Mouse (Mus musculus): ENCODE measurements around the gene Mrpl34. TPM values are rescaled to one million over a fixed set of nuclear protein-coding genes. Genes with fewer than 3 reads are reported as not detected.

The Mrpl34 gene
- polyA plus RNA-seq, 2 experiments from 2014 or later: 65.1 to 82.9 TPM

GRCm38 (mm10) chr8:71469411-71469810, 4.7 kb downstream of the Mrpl34 start:
- ATAC-seq: no peak

- ATAC-seq: no peak
Observed at GRCm38 (mm10) chr8:71470146-71470912, 5.6 kb downstream of the Mrpl34 start.

- ATAC-seq: no peak
Observed at GRCm38 (mm10) chr8:71470913-71471255, 6.1 kb downstream of the Mrpl34 start.

GRCm38 (mm10) chr8:71471861-71472260, 7.1 kb downstream of the Mrpl34 start:
- no peak for ATAC-seq

GRCm38 (mm10) chr8:71472601-71473386, 8.0 kb downstream of the Mrpl34 start:
- no peak for ATAC-seq

GRCm38 (mm10) chr8:71474344-71474743, 9.6 kb downstream of the Mrpl34 start:
- ATAC-seq: no peak

- no peak for ATAC-seq
Observed at GRCm38 (mm10) chr8:71474785-71475701, 10.3 kb downstream of the Mrpl34 start.

- no peak for ATAC-seq
Observed at GRCm38 (mm10) chr8:71475702-71476075, 10.9 kb downstream of the Mrpl34 start.

GRCm38 (mm10) chr8:71476099-71476940, 11.6 kb downstream of the Mrpl34 start:
- ATAC-seq: peak; percentile 75

GRCm38 (mm10) chr8:71477196-71477845, 12.6 kb downstream of the Mrpl34 start:
- peak; percentile 38 for ATAC-seq

- no peak for ATAC-seq
Observed at GRCm38 (mm10) chr8:71478943-71479342, 14.2 kb downstream of the Mrpl34 start.

- no peak for ATAC-seq
Observed at GRCm38 (mm10) chr8:71483932-71484331, 19.2 kb downstream of the Mrpl34 start.

GRCm38 (mm10) chr8:71484736-71485135, 20.0 kb downstream of the Mrpl34 start:
- no peak for ATAC-seq

GRCm38 (mm10) chr8:71485142-71486135, 20.7 kb downstream of the Mrpl34 start, which contains the start of gene Ano8:
Gene Ano8, minus strand, starts transcription at chr8:71485963.
- peak; percentile 62 for ATAC-seq

GRCm38 (mm10) chr8:71486136-71486529, 21.4 kb downstream of the Mrpl34 start:
- no peak for ATAC-seq

- ATAC-seq: peak; percentile 44
Observed at GRCm38 (mm10) chr8:71487691-71488445, 23.1 kb downstream of the Mrpl34 start, which contains the start of gene Gtpbp3. Gene Gtpbp3, plus strand, starts transcription at chr8:71488103.

- peak; percentile 91 for ATAC-seq
Observed at GRCm38 (mm10) chr8:71488454-71488853, 23.7 kb downstream of the Mrpl34 start.

- ATAC-seq: peak; percentile 57
Observed at GRCm38 (mm10) chr8:71495039-71495438, 30.3 kb downstream of the Mrpl34 start.

GRCm38 (mm10) chr8:71495811-71496210, 31.1 kb downstream of the Mrpl34 start:
- no peak for ATAC-seq
